Mouse (Mus musculus) heart, postnatal 0 days (tissue): ENCODE results near the gene Kmt2e.

Experiments
- CTCF ChIP-seq: IDR thresholded peaks from 2 replicates; pipeline ENCODE4 v1.5.1; 2016; ENCODE audit warnings: antibody characterized with exemption, control low read depth, low read depth
- EP300 ChIP-seq: IDR thresholded peaks from 2 replicates; pipeline ENCODE4 v1.6.1; 2016; ENCODE audit warnings: antibody characterized with exemption, low read depth

DNA sequence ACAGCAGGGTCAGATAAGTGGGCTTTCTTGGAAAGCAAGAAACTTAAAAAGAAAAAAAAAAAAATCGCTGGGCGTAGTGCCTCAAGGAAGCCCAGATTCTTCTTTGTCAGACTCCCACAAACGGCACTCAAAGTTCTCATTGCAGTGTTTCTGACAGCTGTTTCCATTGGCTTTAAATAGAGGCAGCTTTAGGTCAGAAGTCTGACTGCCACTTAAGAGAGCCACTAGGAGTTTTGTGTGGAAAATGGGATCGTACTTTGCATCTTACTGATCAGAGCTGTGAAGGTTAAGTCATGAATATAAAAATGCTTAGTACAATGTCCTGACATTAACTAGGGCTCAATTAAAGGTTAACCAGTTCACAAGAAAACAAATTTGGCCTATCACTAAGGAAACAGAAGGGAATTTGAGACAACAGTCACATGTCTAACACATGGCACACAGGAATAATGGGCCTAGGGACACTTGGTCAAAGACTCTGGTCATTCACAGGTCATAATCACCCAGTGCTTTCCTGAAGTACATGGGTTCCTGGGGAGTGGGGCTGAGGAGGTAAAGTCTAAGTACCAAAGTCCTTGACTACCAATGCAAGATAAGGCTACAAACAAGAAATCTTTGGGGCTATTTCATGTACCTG is 19.6 kb upstream of the Kmt2e start:
- TF ChIP-seq CTCF (no peak), EP300 (no peak)
